Mouse (Mus musculus) B cell, adult 2 months (primary cell): ENCODE measurements around the gene Unc5b.

Experiments used
- DNase-seq, 2 experiments: peaks; one replicate each; pipeline ENCODE4 v3.0.0; 2022

Gene Unc5b

DNA sequence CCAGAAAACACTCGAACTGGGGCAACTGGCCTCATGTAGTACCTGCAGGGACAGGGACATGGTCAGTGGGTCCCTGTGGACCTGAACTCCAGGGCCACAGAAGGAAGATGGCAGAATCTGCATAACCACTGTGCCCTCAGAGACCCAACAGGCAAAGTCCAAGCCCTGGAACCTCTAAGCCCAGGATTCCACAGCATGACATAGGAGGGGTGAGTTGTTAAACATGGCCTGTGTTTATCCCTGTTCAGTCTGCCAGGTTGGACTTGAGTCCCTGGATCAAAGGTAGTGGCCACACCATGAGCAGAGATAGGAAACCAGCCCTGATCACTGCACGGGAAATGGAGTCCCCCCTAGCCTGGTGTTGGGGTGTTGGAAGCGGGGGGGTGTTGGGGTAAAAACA lies 114.9 kb downstream of the Unc5b start:
- DNase-seq: no peak
